Mouse (Mus musculus) liver, embryonic 14.5 days (tissue): ENCODE measurements at regions not wholly inside any gene's neighbourhood (a gene's known extent, or its start where the extent isn't known, plus 50 kb on each side); places are given as distances from the start of the nearest gene placed in this dataset.

Experiments
- ATAC-seq: fragments of 200-750 bp; cut with Nextera tagmentation; 2 replicates; pipeline ENCODE4 v1.8.0; 2017; ENCODE audit warnings: moderate number of reproducible peaks, mild to moderate bottlenecking, moderate library complexity; ENCODE audit not compliant: insufficient read depth
- DNase-seq, 3 experiments: peaks; one replicate each; pipeline ENCODE4 v3.0.0-alpha.2; 2012 to 2013; ENCODE audit warnings: low read depth in 3 of 3, low spot score in 3 of 3
- H3K27ac ChIP-seq: fragments of 300-500 bp; sonication (generic); 2 replicates; pipeline ENCODE4 v1.5.1; 2014; ENCODE audit warnings: moderate library complexity, mild to moderate bottlenecking, control low read depth, inconsistent platforms
- H3K27me3 ChIP-seq: fragments of 300-500 bp; sonication (generic); 2 replicates; pipeline ENCODE4 v1.6.1; 2014; ENCODE audit warnings: mild to moderate bottlenecking, low read length, moderate library complexity; ENCODE audit not compliant: control insufficient read depth, insufficient read depth
- H3K36me3 ChIP-seq: fragments of 300-500 bp; sonication (generic); replicated peaks from 2 replicates; pipeline ENCODE4 v1.6.1; 2014; ENCODE audit warnings: low read depth; ENCODE audit not compliant: control insufficient read depth, insufficient read depth
- H3K4me1 ChIP-seq, 2 experiments: fragments of 200-500 bp in 1 of 2; fragments of 300-500 bp in 1 of 2; sonication (generic) in 1 of 2; replicated peaks; 2 replicates each; pipeline ENCODE4 v1.6.1; 2012 to 2014; ENCODE audit warnings: antibody characterized with exemption in 1 of 2, inconsistent platforms in 1 of 2, low read length in 1 of 2; ENCODE audit not compliant: control insufficient read depth in 2 of 2, insufficient read depth in 2 of 2
- H3K4me2 ChIP-seq: fragments of 300-500 bp; sonication (generic); 2 replicates; pipeline ENCODE4 v1.6.1; 2014; ENCODE audit warnings: low read depth, mild to moderate bottlenecking, control low read depth, moderate library complexity
- H3K4me3 ChIP-seq, 2 experiments: fragments of 200-500 bp in 1 of 2; fragments of 300-500 bp in 1 of 2; sonication (generic) in 1 of 2; 2 replicates each; pipeline ENCODE4 v1.5.1; 2012 to 2014; ENCODE audit warnings: low read depth in 2 of 2, low read length in 2 of 2, mild to moderate bottlenecking in 2 of 2, control low read depth in 1 of 2, inconsistent platforms in 1 of 2, moderate library complexity in 1 of 2; ENCODE audit not compliant: insufficient read depth in 1 of 2
- H3K9ac ChIP-seq: fragments of 300-500 bp; sonication (generic); replicated peaks from 2 replicates; pipeline ENCODE4 v1.6.1; 2014; ENCODE audit warnings: mild to moderate bottlenecking, control low read depth, moderate library complexity
- H3K9me3 ChIP-seq: fragments of 300-500 bp; sonication (generic); 2 replicates; pipeline ENCODE4 v1.6.1; 2016; ENCODE audit warnings: low read length, mixed read lengths; ENCODE audit not compliant: control insufficient read depth
- CTCF ChIP-seq: IDR thresholded peaks from 2 replicates; pipeline ENCODE4 v1.5.1; 2016; ENCODE audit warnings: antibody characterized with exemption, low read depth, control low read depth
- EP300 ChIP-seq: IDR thresholded peaks from 2 replicates; pipeline ENCODE4 v1.6.1; 2016; ENCODE audit warnings: antibody characterized with exemption, low read depth
- WGBS: fragments of 180-500 bp; shearing (Covaris S2); extraction: QIAGEN DNeasy Blood & Tissue Kit; methylation state at CpG from one replicate; pipeline ENCODE4 v1.1.7; 2014; ENCODE audit not compliant: insufficient replicate concordance; 5-methylcytosine and 5-hydroxymethylcytosine counted together

DNA sequence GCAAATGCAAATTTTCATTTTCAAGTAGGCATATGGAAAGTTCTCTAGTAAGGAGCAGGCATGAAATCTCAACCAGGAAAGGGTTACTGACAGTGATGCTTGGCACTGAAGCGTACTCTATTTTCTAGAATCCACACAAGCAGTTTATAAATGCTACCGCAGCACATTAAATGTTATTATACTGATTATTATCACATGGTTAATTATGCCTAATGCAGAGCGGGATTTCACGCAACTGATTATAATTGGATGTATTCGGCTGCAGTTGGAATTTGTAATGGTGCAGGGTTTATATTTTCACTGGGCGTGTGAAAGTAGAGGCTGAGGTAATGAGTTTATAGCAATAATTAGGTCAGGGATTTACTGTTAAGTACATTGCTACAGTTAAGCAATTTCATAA, 221.4 kb downstream of the Gm11077 start:
- TF ChIP-seq EP300: no peak
- TF ChIP-seq CTCF: no peak
- Histone ChIP-seq H3K4me1 (no peaks in the 10 kb centered on the region), H3K9me3 (no peaks in the 10 kb centered on the region), H3K36me3 (no peaks in the 10 kb centered on the region), H3K9ac (no peak overlapping the region), H3K4me2 (no peak overlapping the region), H3K4me3 (no peak overlapping the region), H3K27ac (no peak overlapping the region), H3K27me3 (no peaks in the 10 kb centered on the region)
- ATAC-seq (no peak), DNase-seq (no peak)
- 76% methylated on average over 6 of the region's 6 CpGs for WGBS

DNA sequence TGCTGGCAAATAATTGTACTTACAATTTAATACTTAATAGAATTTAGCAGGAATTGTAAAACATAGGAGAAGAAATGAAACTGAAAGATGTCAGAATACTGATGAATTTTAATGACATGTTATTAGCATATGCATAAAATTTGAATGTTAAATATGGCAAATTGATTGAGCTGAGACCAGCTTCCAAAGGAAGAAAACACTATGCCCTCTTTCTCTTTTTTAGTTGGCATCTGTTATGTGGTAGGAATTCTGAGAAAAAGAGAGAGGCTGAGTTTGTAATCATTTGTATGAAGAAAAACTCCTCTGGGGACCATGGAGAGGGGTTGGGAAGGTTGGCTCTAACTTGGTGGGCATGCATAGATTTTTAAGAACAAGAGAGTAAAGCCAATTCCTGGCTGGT, 224.2 kb downstream of the Gm11077 start:
- Histone ChIP-seq H3K27me3 (no peaks in the 10 kb centered on the region), H3K27ac (no peak overlapping the region), H3K36me3 (no peaks in the 10 kb centered on the region), H3K4me1 (no peaks in the 10 kb centered on the region), H3K4me2 (no peak overlapping the region), H3K9me3 (no peaks in the 10 kb centered on the region), H3K9ac (no peak overlapping the region), H3K4me3 (no peak overlapping the region)
- DNase-seq (no peak), ATAC-seq (no peak)
- TF ChIP-seq CTCF: no peak
- no peak for TF ChIP-seq EP300

DNA sequence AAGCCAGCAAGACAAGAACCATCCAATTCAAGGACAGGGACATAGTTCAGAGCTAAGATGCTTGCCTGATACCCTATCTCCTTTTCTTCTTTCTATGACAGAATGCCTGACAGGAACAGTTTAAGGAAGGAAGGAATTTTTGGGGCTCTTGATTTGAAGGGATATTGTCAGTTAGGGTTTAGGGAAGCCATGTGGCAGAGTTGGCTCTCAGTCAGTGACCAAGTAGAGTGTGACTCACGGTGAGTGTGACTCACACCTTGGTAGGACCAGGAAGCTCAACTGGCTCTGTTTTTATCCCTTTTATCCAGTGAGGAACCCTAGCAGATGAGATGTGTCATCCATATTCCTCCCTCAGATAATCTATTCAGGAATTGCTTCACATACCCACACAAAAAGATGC, 224.6 kb downstream of the Gm11077 start:
- Histone ChIP-seq H3K9ac (no peak overlapping the region), H3K4me2 (no peak overlapping the region), H3K27me3 (no peaks in the 10 kb centered on the region), H3K9me3 (no peaks in the 10 kb centered on the region), H3K27ac (no peak overlapping the region), H3K4me1 (no peaks in the 10 kb centered on the region), H3K36me3 (no peaks in the 10 kb centered on the region), H3K4me3 (no peak overlapping the region)
- DNase-seq (no peak), ATAC-seq (no peak)
- TF ChIP-seq CTCF (no peak), EP300 (no peak)
- 74% methylated on average over 1 of the region's 1 CpGs for WGBS

DNA sequence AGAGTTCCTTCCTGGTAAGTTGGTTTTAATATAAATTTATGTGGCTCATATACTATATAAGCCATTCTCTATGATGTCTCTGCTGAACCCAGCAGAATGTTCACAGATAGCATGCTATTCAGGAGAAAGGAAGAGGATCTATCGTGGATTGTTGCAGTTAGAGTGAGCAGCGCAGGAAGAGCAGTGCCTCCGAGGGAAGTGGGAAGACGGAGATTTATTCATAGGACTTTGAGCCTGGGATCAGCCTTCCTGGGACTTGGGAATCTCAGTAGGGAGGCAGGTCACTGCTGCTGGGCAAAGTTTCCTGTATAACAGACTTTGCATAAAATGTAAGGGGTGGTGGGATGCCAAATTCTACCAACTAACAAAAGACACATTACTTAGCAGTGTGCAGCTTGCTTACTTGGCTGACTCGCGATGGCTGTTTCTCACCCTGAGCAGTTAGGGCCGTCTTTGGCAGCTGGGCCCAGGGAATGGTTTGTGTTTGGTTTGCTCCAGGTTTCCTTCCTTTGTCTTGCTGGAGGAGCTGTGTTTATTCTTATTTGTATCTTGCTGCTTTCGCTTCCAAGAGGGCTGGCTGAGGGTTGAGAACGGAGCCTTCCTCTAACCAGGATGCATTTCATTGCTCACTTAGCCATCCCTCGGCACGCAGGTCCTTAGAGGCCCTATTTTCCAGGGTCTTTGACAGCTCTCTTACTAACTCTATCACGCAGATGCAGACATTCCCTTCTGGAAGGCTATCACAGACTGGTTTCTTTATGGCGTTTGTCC, 226.9 kb downstream of the Gm11077 start:
- H3K4me2 ChIP-seq: no peak overlapping the region
- DNase-seq (no peak), ATAC-seq (no peak)
- H3K36me3 ChIP-seq: no peaks in the 10 kb centered on the region
- no peak overlapping the region for H3K27ac ChIP-seq
- no peak for TF ChIP-seq EP300
- TF ChIP-seq CTCF: no peak
- WGBS: 30% methylated on average over 13 of the region's 13 CpGs
- no peaks in the 10 kb centered on the region for H3K4me1 ChIP-seq
- H3K9me3 ChIP-seq: no peaks in the 10 kb centered on the region
- no peak overlapping the region for H3K4me3 ChIP-seq
- no peak overlapping the region for H3K9ac ChIP-seq
- H3K27me3 ChIP-seq: no peaks in the 10 kb centered on the region

DNA sequence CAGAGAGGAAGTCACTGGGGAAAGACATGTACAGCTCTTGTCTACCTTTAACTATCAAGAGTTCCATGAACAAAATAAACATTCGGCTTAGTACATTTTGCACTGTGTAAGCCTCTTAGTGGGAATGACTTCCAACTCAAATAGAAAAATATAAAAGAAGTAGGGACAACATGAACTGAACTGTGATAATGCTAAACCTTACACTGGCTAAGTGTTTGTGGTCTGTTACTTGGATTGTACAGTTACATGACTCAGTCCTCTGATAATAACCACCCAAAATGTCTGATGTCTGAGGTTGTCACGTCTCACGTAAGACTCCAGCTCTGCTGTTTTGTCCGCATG, 227.4 kb downstream of the Gm11077 start:
- Histone ChIP-seq H3K27me3 (no peaks in the 10 kb centered on the region), H3K9ac (no peak overlapping the region), H3K4me1 (no peaks in the 10 kb centered on the region), H3K4me2 (no peak overlapping the region), H3K4me3 (no peak overlapping the region), H3K9me3 (no peaks in the 10 kb centered on the region), H3K27ac (no peak overlapping the region), H3K36me3 (no peaks in the 10 kb centered on the region)
- ATAC-seq (no peak), DNase-seq (no peak)
- TF ChIP-seq EP300 (no peak), CTCF (no peak)
- WGBS: 62% methylated on average over 4 of the region's 4 CpGs

DNA sequence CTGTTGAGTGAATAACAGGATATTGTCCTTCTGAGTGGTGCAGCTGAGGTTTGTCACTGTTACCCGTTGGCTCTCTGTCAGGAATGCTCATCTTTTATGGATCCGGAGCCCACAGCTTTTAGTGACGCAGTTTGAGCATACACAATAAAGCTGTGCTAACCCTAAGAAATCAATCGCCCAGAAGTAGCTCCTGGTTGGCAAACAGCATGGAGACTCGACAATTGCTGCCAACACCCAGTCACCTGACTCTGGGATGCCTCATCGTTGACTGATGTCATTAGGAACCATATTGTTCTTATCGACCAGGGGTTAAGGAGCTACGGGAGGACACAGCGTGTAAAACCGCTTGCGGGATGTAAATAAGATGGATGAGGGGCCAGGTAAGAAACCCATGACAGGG, 232.9 kb downstream of the Gm11077 start:
- Histone ChIP-seq H3K9ac (no peak overlapping the region), H3K27me3 (no peaks in the 10 kb centered on the region), H3K9me3 (no peaks in the 10 kb centered on the region), H3K4me1 (no peaks in the 10 kb centered on the region), H3K27ac (no peak overlapping the region), H3K36me3 (no peaks in the 10 kb centered on the region), H3K4me2 (no peak overlapping the region), H3K4me3 (no peak overlapping the region)
- ATAC-seq (no peak), DNase-seq (no peak)
- TF ChIP-seq EP300 (no peak), CTCF (no peak)
- WGBS: 77% methylated on average over 11 of the region's 11 CpGs
